In the genomic region with DNA sequence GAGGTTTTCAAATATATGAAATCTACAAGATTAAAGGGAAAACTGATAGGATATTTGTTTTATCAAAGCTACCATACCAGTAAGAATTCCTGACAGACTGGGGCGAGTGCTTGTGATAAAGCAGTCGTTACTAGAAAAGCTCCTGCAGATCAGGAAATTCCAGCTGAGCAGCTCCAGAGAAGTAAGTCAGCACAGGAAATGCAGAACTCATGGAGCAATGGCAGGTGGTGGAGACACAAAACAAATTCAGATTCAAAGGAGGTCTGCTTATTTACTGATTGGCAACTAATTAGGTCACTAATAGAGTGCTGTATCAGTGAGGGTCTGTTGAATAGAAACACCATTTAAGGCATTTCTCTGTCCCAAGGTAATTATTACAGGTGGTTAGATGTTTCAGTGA, we compare ENCODE assay signal across 31 mouse cellular contexts. TPM values are rescaled to one million over a fixed set of nuclear protein-coding genes. Genes with fewer than 3 reads are reported as not detected.
DNase-seq lines count a peak whose midpoint lies in the region; ATAC-seq and TF ChIP-seq lines count a peak whose summit lies in the region.
"Had no signal": no experiment of that assay in that cellular context is flagged by ENCODE, and none has a peak within 500 bp of the region (broad histone marks: within the 10 kb centered on the region; RNA-seq: fewer than 3 reads in every experiment).

No protein-coding gene starts in this region.

- H3K4me1 ChIP-seq in embryonic facial prominence, embryonic 14.5 days (ENCODE audit: control insufficient read depth, insufficient read depth, low read length), result no peaks in the 10 kb centered on the region
- H3K4me1 ChIP-seq in embryonic facial prominence, embryonic 10.5 days, result peaks cover 6% of the 10 kb centered on the region
- peaks cover 15% of the 10 kb centered on the region; the same call in 1 of the 2 replicates for H3K4me1 ChIP-seq in kidney, adult 2 months (ENCODE audit: control insufficient read depth, insufficient read depth, low read length)
- H3K4me1 ChIP-seq in kidney, embryonic 15.5 days, result 0 out of 2 replicates have a peak, but pooled peaks cover 4% of the 10 kb centered on the region
- peaks cover 7% of the 10 kb centered on the region for H3K4me1 ChIP-seq in midbrain, embryonic 11.5 days (ENCODE audit: control insufficient read depth, insufficient read depth, low read length)
- H3K4me1 ChIP-seq in midbrain, embryonic 15.5 days, result peaks cover 4% of the 10 kb centered on the region; the same call in 1 of the 2 replicates
- H3K4me1 ChIP-seq: forebrain, embryonic 15.5 days; lung, embryonic 15.5 days; stomach, embryonic 15.5 days had no signal

- WGBS in embryonic facial prominence, embryonic 14.5 days, result 37% methylated on average over 2 of the region's 2 CpGs
- 34% methylated on average over 2 of the region's 2 CpGs for WGBS in embryonic facial prominence, embryonic 10.5 days
- WGBS in kidney, adult 2 months, result 30% methylated on average over 2 of the region's 2 CpGs
- WGBS in kidney, embryonic 15.5 days, result 51% methylated on average over 2 of the region's 2 CpGs
- 47% methylated on average over 2 of the region's 2 CpGs for WGBS in midbrain, embryonic 11.5 days
- WGBS in midbrain, embryonic 15.5 days, result 53% methylated on average over 2 of the region's 2 CpGs

- H3K4me3 ChIP-seq in embryonic facial prominence, embryonic 14.5 days (ENCODE audit: low read depth, low read length), result no peak overlapping the region
- no peak overlapping the region for H3K4me3 ChIP-seq in embryonic facial prominence, embryonic 10.5 days
- H3K4me3 ChIP-seq in kidney, adult 2 months (ENCODE audit: insufficient read depth, low read depth, low read length), result no peak overlapping the region
- no peak overlapping the region for H3K4me3 ChIP-seq in kidney, embryonic 15.5 days (replicated peaks)
- no peak overlapping the region for H3K4me3 ChIP-seq in midbrain, embryonic 11.5 days (ENCODE audit: low read depth, low read length)
- H3K4me3 ChIP-seq in midbrain, embryonic 15.5 days, result no peak overlapping the region
- H3K4me3 ChIP-seq: forebrain, embryonic 15.5 days; gastrocnemius, adult 2 months; heart, embryonic 10.5 days; lung, embryonic 15.5 days; megakaryocyte, embryonic 14.5 days; midbrain, embryonic 13.5 days; stomach, embryonic 15.5 days had no signal

- no peak for TF ChIP-seq POLR2A in kidney, adult 2 months (IDR thresholded peaks at IDR 0.05; ENCODE audit: low read depth, low read length)

- H3K36me3 ChIP-seq in embryonic facial prominence, embryonic 14.5 days (ENCODE audit: control insufficient read depth, insufficient read depth, low read length), result peaks cover 33% of the 10 kb centered on the region
- peaks cover 23% of the 10 kb centered on the region for H3K36me3 ChIP-seq in embryonic facial prominence, embryonic 10.5 days (replicated peaks)
- no peaks in the 10 kb centered on the region; the same call in 1 of the 2 replicates for H3K36me3 ChIP-seq in kidney, adult 2 months (ENCODE audit: control insufficient read depth, insufficient read depth, low read length)
- H3K36me3 ChIP-seq in kidney, embryonic 15.5 days, result peaks cover 59% of the 10 kb centered on the region
- H3K36me3 ChIP-seq in midbrain, embryonic 11.5 days (ENCODE audit: control insufficient read depth, insufficient read depth, low read length), result no peaks in the 10 kb centered on the region; the same call in 1 of the 2 replicates
- no peaks in the 10 kb centered on the region for H3K36me3 ChIP-seq in midbrain, embryonic 15.5 days (replicated peaks)

- no peak for ATAC-seq in embryonic facial prominence, embryonic 14.5 days (ENCODE audit: low read depth)
- ATAC-seq in kidney, embryonic 15.5 days (replicated peaks; ENCODE audit: low FRiP score), result no peak
- no peak for ATAC-seq in midbrain, embryonic 11.5 days (ENCODE audit: low FRiP score)
- no peak for ATAC-seq in midbrain, embryonic 15.5 days (replicated peaks)
- ATAC-seq: forebrain, embryonic 15.5 days; intestine, postnatal 0 days; midbrain, embryonic 13.5 days; Patski had no signal

- TF ChIP-seq CTCF in kidney, adult 2 months (conservative IDR thresholded peaks at IDR 0.05; ENCODE audit: insufficient read depth, insufficient read length, low read depth, low read length), result no peak

- no peaks in the 10 kb centered on the region for H3K9me3 ChIP-seq in embryonic facial prominence, embryonic 14.5 days (ENCODE audit: control insufficient read depth, low read length)
- H3K9me3 ChIP-seq in embryonic facial prominence, embryonic 10.5 days, result no peaks in the 10 kb centered on the region
- no peaks in the 10 kb centered on the region for H3K9me3 ChIP-seq in kidney, embryonic 15.5 days (replicated peaks)
- H3K9me3 ChIP-seq in midbrain, embryonic 11.5 days (ENCODE audit: control insufficient read depth, low read length), result no peaks in the 10 kb centered on the region
- no peaks in the 10 kb centered on the region for H3K9me3 ChIP-seq in midbrain, embryonic 15.5 days
- H3K9me3 ChIP-seq: forebrain, embryonic 15.5 days; heart, embryonic 10.5 days; lung, embryonic 15.5 days; megakaryocyte, embryonic 14.5 days; midbrain, embryonic 13.5 days; stomach, embryonic 15.5 days had no signal

- H3K27me3 ChIP-seq in embryonic facial prominence, embryonic 14.5 days (replicated peaks; ENCODE audit: control insufficient read depth, insufficient read depth, low read length), result no peaks in the 10 kb centered on the region
- no peaks in the 10 kb centered on the region for H3K27me3 ChIP-seq in embryonic facial prominence, embryonic 10.5 days (replicated peaks; ENCODE audit: low read depth, poor library complexity, severe bottlenecking)
- H3K27me3 ChIP-seq in kidney, adult 2 months (replicated peaks; ENCODE audit: control insufficient read depth, insufficient read depth, low read length), result no peaks in the 10 kb centered on the region
- no peaks in the 10 kb centered on the region for H3K27me3 ChIP-seq in kidney, embryonic 15.5 days
- no peaks in the 10 kb centered on the region for H3K27me3 ChIP-seq in midbrain, embryonic 11.5 days (ENCODE audit: control insufficient read depth, insufficient read depth, low read length)
- no peaks in the 10 kb centered on the region for H3K27me3 ChIP-seq in midbrain, embryonic 15.5 days (replicated peaks)
- H3K27me3 ChIP-seq: forebrain, embryonic 15.5 days; lung, embryonic 15.5 days; megakaryocyte, embryonic 14.5 days; midbrain, embryonic 13.5 days; Patski; stomach, embryonic 15.5 days had no signal

- no peak overlapping the region for H3K9ac ChIP-seq in embryonic facial prominence, embryonic 14.5 days (ENCODE audit: low read depth, low read length)
- no peak overlapping the region for H3K9ac ChIP-seq in kidney, embryonic 15.5 days
- no peak overlapping the region for H3K9ac ChIP-seq in midbrain, embryonic 11.5 days (ENCODE audit: low read length)
- H3K9ac ChIP-seq in midbrain, embryonic 15.5 days, result no peak overlapping the region
- H3K9ac ChIP-seq: forebrain, embryonic 15.5 days; hindbrain, embryonic 14.5 days; liver, embryonic 14.5 days; lung, embryonic 15.5 days; midbrain, embryonic 13.5 days; stomach, embryonic 15.5 days had no signal

- H3K27ac ChIP-seq in embryonic facial prominence, embryonic 14.5 days (replicated peaks; ENCODE audit: low read depth, low read length), result no peak overlapping the region
- H3K27ac ChIP-seq in embryonic facial prominence, embryonic 10.5 days (replicated peaks), result no peak overlapping the region
- H3K27ac ChIP-seq in kidney, adult 2 months (ENCODE audit: insufficient read depth, low read depth, low read length), result no peak overlapping the region
- H3K27ac ChIP-seq in kidney, embryonic 15.5 days, result no peak overlapping the region
- H3K27ac ChIP-seq in midbrain, embryonic 11.5 days (ENCODE audit: low read depth, low read length), result no peak overlapping the region
- H3K27ac ChIP-seq in midbrain, embryonic 15.5 days, result no peak overlapping the region
- H3K27ac ChIP-seq: forebrain, embryonic 15.5 days; gastrocnemius, adult 2 months; heart, embryonic 10.5 days; hindbrain, embryonic 14.5 days; liver, embryonic 14.5 days; lung, embryonic 15.5 days; midbrain, embryonic 13.5 days had no signal

- H3K4me2 ChIP-seq in embryonic facial prominence, embryonic 14.5 days (ENCODE audit: low read depth, low read length), result no peak overlapping the region
- no peak overlapping the region for H3K4me2 ChIP-seq in kidney, embryonic 15.5 days
- no peak overlapping the region for H3K4me2 ChIP-seq in midbrain, embryonic 11.5 days
- H3K4me2 ChIP-seq in midbrain, embryonic 15.5 days, result no peak overlapping the region
- H3K4me2 ChIP-seq: forebrain, embryonic 15.5 days; hindbrain, embryonic 14.5 days; lung, embryonic 15.5 days; midbrain, embryonic 13.5 days; stomach, embryonic 15.5 days had no signal

- peak; percentile 49 for DNase-seq in embryonic facial prominence, embryonic 14.5 days (ENCODE audit: low spot score)
- DNase-seq in embryonic facial prominence, embryonic 10.5 days (ENCODE audit: low spot score), result no peak
- DNase-seq in kidney, adult 2 months, result peak; percentile 24
- DNase-seq in midbrain, embryonic 11.5 days (ENCODE audit: low spot score, missing footprints), result peak; percentile 31
- DNase-seq in R1 (ENCODE audit: low read depth, low spot score), result peak; percentile 90
- no peak for DNase-seq in adipocyte (ENCODE audit: low spot score)
- DNase-seq: adrenal gland, postnatal 36 days; cerebellum, adult 2 months; cerebellum, postnatal 14 days; gastrocnemius, adult 2 months; gastrocnemius, postnatal 36 days; heart, postnatal 10 days; kidney, postnatal 36 days; layer of hippocampus, postnatal 36 days; liver; lung, postnatal 4 days; right cerebral cortex, postnatal 25 days; thymus, adult 18-20 months; thymus, postnatal 36 days had no signal

RNA-seq across cellular contexts. Expression of a gene that starts 25.3 kb away (rescaled TPM):
- polyA plus RNA-seq in embryonic facial prominence, embryonic 14.5 days (2014; fragmentation: Nextera tagmentation; extraction: Ambion mirVana), result 33.1 and 34.9 TPM in 2 replicates
- polyA plus RNA-seq in embryonic facial prominence, embryonic 10.5 days (2016; fragmentation: Nextera tagmentation; extraction: Ambion mirVana), result 37.5 and 41.3 TPM in 2 replicates
- 58.5 and 63.3 TPM in 2 replicates for polyA plus RNA-seq in kidney, adult 2 months (2012; rRNA removed)
- polyA plus RNA-seq in kidney, embryonic 15.5 days (2015; fragmentation: Nextera tagmentation; extraction: Ambion mirVana), result 76.5 and 80.9 TPM in 2 replicates
- polyA plus RNA-seq in midbrain, embryonic 11.5 days (2014; fragmentation: Nextera tagmentation; extraction: Ambion mirVana), result 37.6 and 40.8 TPM in 2 replicates
- 63.7 and 72.9 TPM in 2 replicates for polyA plus RNA-seq in midbrain, embryonic 15.5 days (2015; fragmentation: Nextera tagmentation; extraction: Ambion mirVana)

RNA-seq across cellular contexts. Expression of a gene that starts 45.0 kb away (rescaled TPM):
- 113 and 128 TPM in 2 replicates for polyA plus RNA-seq in embryonic facial prominence, embryonic 14.5 days (2014; fragmentation: Nextera tagmentation; extraction: Ambion mirVana)
- polyA plus RNA-seq in embryonic facial prominence, embryonic 10.5 days (2016; fragmentation: Nextera tagmentation; extraction: Ambion mirVana), result 3.2 and 3.3 TPM in 2 replicates
- 97.0 and 98.2 TPM in 2 replicates for polyA plus RNA-seq in kidney, adult 2 months (2012; rRNA removed)
- 13.4 and 14.3 TPM in 2 replicates for polyA plus RNA-seq in kidney, embryonic 15.5 days (2015; fragmentation: Nextera tagmentation; extraction: Ambion mirVana)
- 2.7 and 3.5 TPM in 2 replicates for polyA plus RNA-seq in midbrain, embryonic 11.5 days (2014; fragmentation: Nextera tagmentation; extraction: Ambion mirVana)
- 15.4 and 18.7 TPM in 2 replicates for polyA plus RNA-seq in midbrain, embryonic 15.5 days (2015; fragmentation: Nextera tagmentation; extraction: Ambion mirVana)

Comparison
In these comparisons a context has a peak if more than half of its experiments do, and no peak if none do; other contexts are left out.
1. DNase-seq: peak in embryonic facial prominence, embryonic 14.5 days (single experiment), kidney, adult 2 months (single experiment), midbrain, embryonic 11.5 days (single experiment) and R1 (single experiment); none in embryonic facial prominence, embryonic 10.5 days (single experiment) and adipocyte (single experiment).